Mouse (Mus musculus): ENCODE measurements at regions not wholly inside any gene's neighbourhood (a gene's known extent, or its start where the extent isn't known, plus 50 kb on each side); places are given as distances from the start of the nearest gene placed in this dataset.

DNA sequence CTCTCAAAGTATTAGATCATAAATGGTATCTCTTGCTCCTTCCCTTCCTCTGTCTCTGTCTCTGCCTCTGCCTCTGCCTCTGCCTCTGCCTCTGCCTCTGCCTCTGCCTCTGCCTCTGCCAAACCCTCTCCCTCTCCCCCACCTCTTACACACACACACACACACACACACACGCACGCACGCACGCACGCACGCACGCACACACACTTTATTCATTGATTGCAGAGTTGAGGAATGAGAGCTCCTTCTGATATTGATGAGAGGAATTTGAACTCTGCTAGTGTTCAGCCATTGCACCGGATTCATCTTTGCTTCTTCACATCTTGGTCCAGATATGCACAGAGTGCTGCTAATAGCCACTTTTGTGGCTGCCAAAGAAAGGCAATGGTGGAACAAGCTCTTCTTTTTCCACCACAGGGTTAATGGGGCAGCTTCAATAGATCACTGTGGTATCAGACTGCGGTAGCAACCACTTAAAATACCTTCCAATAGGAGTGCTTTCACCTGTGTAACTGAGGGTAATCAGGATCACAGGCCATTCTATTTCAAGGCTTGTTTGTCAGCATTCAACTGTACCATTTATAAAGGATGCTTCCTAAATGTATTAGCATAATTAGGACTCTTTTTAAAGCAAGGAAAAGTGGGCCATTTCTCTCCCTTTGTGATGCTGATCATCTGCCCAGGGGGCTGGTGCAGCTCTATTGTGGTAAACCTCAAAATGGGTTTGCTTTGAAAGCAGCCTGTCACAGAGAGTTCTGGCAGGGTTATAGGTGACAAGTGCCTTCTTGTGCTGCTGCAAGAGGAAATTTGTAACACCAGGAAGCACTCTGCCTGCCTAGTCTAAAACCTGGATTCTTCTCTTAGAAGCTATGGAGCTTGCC lies 559.8 kb upstream of the Fam98a start:
- TF ChIP-seq CTCF (IDR thresholded peaks at IDR 0.05; ENCODE audit: low read depth, low read length) (no peak), POLR2A (IDR thresholded peaks at IDR 0.05; ENCODE audit: borderline replicate concordance, low read depth, low read length) (no peak)

Measured in bone marrow macrophage, adult 2 months (primary cell).